Mouse (Mus musculus) left cerebral cortex, postnatal 10 days (tissue): ENCODE measurements at regions not wholly inside any gene's neighbourhood (a gene's known extent, or its start where the extent isn't known, plus 50 kb on each side); places are given as distances from the start of the nearest gene placed in this dataset.

Experiments
- DNase-seq, 2 experiments: peaks; one replicate each; pipeline ENCODE4 v3.0.0; 2021 to 2022; ENCODE audit warnings: low spot score in 2 of 2, mixed read lengths in 1 of 2; ENCODE audit errors: extremely low spot score in 1 of 2
- intact Hi-C: fragments of 180-260 bp; cut with DNase I; formaldehyde crosslinking; loops from one replicate; pipeline ENCODE4 v1.15.1; 2025

DNA sequence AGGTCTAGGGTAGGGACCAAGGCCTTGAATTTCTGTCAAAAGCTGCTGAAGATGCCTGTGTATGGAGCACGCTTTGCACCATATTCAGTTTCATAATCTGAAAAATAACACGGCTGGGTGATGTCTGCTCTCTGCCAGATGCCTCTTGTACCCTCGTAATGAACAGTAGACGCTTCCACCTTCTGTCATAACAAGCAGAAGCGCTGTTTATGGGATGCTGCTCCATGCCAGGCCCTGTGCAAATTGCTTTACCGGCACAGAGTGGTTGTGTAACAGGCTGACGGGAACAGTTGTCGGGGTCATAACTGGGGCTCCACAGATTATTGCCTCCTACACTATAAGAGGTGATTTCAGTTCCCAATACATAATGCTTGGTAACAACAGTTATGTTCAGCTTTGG lies 211.5 kb upstream of the Tnp1 start:
- intact Hi-C loops: no loop called here
- no peak for DNase-seq

GRCm38 (mm10) chr1:73221863-73222262 lies 206.2 kb upstream of the Tnp1 start:
- DNase-seq: no peak
- intact Hi-C loops: no loop called here

DNA sequence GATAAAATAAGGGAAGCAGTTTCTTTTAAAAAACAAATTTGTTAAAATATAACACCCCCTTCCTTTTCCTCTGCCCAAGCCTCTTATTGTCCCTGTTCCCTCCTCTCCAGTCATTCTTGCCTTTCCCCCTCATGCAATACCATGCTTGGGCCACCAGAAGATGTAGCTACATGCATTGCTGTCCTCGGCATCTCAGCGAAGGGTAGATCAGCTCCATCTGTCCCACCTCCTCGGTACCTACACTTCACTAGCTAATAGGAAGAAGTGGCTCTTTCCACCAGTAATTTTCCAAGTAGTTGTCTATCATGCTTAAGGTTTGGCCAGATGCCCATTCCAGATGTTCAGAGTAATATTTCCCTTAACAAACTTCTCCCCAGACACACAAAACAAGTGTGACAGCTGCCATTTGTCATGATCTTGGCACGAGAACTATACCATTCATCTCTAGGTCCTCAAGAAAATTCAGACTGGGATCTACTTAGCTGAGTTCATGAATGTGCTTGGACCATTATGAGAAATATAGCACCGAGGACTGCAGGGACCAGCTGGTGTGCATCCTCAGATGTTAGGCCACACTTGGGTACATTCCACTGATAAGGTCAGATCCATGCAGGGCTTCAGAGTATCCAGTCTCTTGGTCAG lies 198.7 kb upstream of the Tnp1 start:
- DNase-seq: no peak
- intact Hi-C loops: no loop called here

- intact Hi-C loops: no loop called here
- DNase-seq: no peak
Observed at GRCm38 (mm10) chr1:73207421-73207820, 191.7 kb upstream of the Tnp1 start.

DNA sequence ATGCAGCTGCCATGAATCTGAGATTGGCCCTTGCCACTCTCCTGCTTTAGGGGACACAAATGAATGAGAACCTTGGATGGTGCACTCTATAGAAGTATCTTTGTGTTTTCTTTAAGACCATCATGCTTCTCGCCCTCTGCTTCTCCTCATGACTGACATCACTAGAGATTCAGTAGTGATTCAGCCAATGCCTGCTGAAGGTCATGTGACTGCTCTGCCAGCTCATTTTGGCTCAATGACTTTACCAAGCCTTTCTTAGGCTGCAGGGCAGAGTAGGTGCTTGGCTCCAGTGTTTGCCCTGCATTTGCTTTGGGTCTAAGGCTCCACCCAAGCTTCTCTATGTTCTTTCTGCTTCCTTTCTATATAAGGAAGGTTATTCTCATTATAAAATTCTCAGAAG lies 190.1 kb upstream of the Tnp1 start:
- intact Hi-C loops: no loop called here
- no peak for DNase-seq

DNA sequence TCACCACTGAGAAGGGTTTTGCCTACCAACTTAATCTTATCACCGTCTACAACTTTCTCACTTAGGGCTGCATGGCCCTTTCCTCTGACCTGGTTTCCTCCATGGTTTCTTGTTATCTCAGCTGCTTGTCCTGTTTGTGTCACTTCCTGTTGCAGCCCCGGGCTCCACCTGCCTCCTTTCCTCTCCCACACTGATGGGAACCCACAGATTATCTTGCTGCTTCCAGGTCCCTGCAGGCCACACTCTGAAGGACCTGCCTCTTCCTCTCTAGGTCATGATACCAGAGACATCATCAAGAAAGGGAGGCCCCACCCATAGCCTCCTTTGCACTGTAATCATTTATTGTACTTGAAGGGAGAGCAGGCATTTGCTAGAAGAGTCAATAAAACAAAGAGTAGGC lies 184.4 kb upstream of the Tnp1 start:
- intact Hi-C loops: no loop called here
- peak in 1 of 2 experiments; percentile 46 for DNase-seq

- intact Hi-C loops: no loop called here
- no peak for DNase-seq
Observed at GRCm38 (mm10) chr1:73190832-73191231, 175.1 kb upstream of the Tnp1 start.

GRCm38 (mm10) chr1:73188796-73189195 lies 173.1 kb upstream of the Tnp1 start:
- intact Hi-C loops: no loop called here
- peak in 1 of 2 experiments; percentile 23 for DNase-seq

DNA sequence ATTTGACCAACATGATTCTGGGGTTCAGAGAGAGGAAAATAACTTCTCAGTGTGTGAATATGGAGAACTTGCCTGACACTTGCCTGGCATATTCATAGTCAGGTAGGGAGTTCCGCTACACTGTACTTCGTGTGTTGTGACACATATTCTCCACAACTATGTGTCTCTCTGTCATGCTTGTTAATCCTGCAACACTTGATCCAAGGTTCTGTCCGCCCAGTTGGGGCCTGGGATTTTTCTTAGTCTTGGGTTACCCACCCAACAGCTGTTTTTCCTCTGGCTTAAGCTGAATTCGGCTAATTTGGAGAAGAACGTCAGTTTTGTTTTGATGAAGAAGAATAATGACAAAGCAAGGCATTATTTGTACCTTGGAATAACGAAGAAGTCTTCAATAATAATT lies 168.8 kb upstream of the Tnp1 start:
- intact Hi-C loops: no loop called here
- DNase-seq: no peak

GRCm38 (mm10) chr1:73178810-73179209 lies 163.1 kb upstream of the Tnp1 start:
- peak in 1 of 2 experiments; percentile 23 for DNase-seq
- intact Hi-C loops: no loop called here

- DNase-seq: no peak
- intact Hi-C loops: no loop called here
Observed at GRCm38 (mm10) chr1:73177076-73177475, 161.4 kb upstream of the Tnp1 start.

GRCm38 (mm10) chr1:73170668-73171008 lies 154.9 kb upstream of the Tnp1 start:
- intact Hi-C loops: no loop called here
- peak in 1 of 2 experiments; percentile 37 for DNase-seq

DNA sequence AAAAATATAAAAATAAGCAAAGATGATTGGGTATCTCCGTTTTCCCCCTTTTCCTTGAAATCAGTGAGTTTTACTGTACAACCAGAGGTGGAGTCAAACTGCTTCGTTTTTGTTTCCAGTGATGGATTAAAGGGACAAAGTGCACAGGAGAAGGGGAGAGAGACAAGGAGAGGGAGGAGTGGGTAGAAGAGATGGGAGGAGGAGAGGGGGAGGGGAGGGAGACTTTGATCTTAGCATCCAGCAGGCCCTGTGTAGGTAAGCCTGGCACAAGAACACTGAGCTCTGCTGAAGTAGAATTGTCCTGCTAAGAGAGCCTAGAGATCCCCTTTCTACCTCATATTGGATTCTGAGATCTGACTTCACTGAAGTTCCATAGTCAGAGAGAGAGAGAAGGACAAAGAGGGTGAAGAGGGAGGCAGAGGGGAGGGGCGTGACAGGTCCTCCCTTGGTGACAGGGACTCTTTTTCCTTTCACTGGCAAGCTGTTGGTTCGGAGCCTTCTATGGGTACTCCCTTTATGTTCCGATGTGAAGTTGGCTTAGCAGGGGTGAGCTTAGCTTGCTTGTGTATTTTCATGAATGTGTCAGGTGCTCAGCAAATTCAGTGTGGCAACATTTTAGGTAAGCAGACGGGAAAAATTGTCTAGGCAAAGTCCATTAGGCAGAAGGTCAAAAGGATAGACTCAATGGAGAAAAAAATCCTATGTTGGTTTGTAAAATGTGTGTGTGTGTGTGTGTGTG lies 154.4 kb upstream of the Tnp1 start:
- intact Hi-C loops: no loop called here
- DNase-seq: no peak

- peak in 1 of 2 experiments; percentile 30 for DNase-seq
- intact Hi-C loops: no loop called here
Observed at GRCm38 (mm10) chr1:73169077-73169869, 153.6 kb upstream of the Tnp1 start.

DNA sequence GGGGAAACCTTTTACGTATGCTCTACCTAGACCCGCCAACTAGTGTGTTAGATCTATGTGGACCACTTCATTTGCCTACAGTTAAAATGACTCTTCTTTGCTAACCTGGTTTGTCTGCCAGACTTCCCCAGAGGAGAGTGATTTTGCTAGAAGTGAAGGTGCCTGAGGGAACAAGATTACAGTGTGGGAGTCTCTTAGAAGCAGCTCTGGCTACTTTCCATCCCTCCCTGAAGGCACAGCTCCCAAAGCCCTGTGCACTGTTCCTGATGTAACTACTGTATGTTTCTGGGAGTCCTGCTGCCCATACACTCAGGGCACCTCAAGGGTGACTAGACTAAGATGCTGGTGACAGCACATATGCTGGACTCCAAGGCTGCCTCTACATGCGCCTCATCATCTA lies 144.5 kb upstream of the Tnp1 start:
- no peak for DNase-seq
- intact Hi-C loops: no loop called here

- intact Hi-C loops: no loop called here
- no peak for DNase-seq
Observed at GRCm38 (mm10) chr1:73159405-73159976, 143.8 kb upstream of the Tnp1 start.

- no peak for DNase-seq
- intact Hi-C loops: no loop called here
Observed at GRCm38 (mm10) chr1:73153438-73154097, 137.9 kb upstream of the Tnp1 start.

DNA sequence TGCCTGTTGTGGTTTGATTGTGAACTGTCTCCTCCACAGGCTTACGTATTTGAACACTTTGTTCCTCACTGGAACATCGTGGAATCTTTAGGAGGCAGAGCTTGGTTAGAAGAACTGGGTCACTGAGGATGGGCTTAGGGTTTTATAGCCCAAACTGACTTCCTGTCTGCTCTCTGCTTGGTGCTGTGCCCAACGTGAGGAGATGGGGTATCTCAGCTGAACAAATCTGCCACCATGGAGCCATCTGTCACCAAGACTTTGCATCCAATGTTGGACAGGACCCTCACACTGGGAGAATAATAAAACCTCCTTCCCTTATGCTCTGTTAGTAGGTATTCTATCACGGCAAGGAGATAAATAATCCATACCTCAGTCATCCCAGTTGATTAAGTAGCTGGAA lies 134.2 kb upstream of the Tnp1 start:
- intact Hi-C loops: no loop called here
- no peak for DNase-seq

DNA sequence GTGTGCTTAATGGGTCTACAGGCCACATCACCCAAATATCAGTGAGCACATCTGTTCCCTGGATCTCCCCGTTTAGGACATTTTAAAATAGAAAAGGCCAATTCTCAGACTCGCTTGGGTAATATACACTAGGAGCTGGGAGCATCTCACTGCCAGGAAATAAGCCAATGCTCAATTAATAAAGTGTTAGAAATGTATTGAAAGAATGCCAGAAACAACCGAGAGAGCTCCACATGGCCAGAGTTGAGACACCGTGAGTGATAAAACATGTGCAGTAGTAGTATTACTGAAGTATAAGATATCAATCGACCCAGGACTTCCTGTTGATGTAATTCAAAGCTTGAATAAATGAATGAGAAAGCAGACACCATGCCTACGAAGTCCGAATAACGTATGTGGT lies 127.1 kb upstream of the Tnp1 start:
- no peak for DNase-seq
- intact Hi-C loops: no loop called here
